Mouse (Mus musculus) bone marrow, adult 2 months (tissue): ENCODE results near the gene Gabbr2.
A peak's percentile ranks its signal among the peaks of the same experiment; 100 is the strongest.

Experiments used
- CTCF ChIP-seq: fragments of 200-500 bp; IDR thresholded peaks from 2 replicates; pipeline ENCODE4 v1.5.1; 2011; ENCODE audit warnings: low read length, control low read depth; ENCODE audit not compliant: control insufficient read depth, insufficient read depth
- POLR2A ChIP-seq: fragments of 200-500 bp; IDR thresholded peaks from 2 replicates; pipeline ENCODE4 v1.6.1; 2011; ENCODE audit warnings: low read depth, mild to moderate bottlenecking, control low read depth, low read length, borderline replicate concordance; ENCODE audit not compliant: control insufficient read depth

- peak; percentile 62 for TF ChIP-seq CTCF
- no peak for TF ChIP-seq POLR2A
Measured at GRCm38 (mm10) chr4:46832834-46833544, 158.7 kb downstream of the Gabbr2 start.
